Mouse (Mus musculus) spleen, embryonic (tissue): ENCODE results near the gene Prdm16.

Experiments used
- CTCF ChIA-PET: fragments of 350-600 bp; sonication (Branson Sonifier 250); formaldehyde crosslinking; loops from one replicate; lab custom pipeline; 2022; lab: Charles Lee

Prdm16 gene

GRCm38 (mm10) chr4:154639591-154640442, 3.1 kb upstream of the Prdm16 start:
- CTCF ChIA-PET: no interaction called here

GRCm38 (mm10) chr4:154639126-154639525, 2.5 kb upstream of the Prdm16 start:
- CTCF ChIA-PET: no interaction called here

- CTCF ChIA-PET: no interaction called here
These were observed 1.7 kb upstream of the Prdm16 start for GRCm38 (mm10) chr4:154638320-154638886.

GRCm38 (mm10) chr4:154637468-154638319, 1.0 kb upstream of the Prdm16 start:
- CTCF ChIA-PET: no interaction called here

GRCm38 (mm10) chr4:154636053-154636433, 630 bp downstream of the Prdm16 start:
- CTCF ChIA-PET: no interaction called here

- CTCF ChIA-PET: no interaction called here
These were observed 1.2 kb downstream of the Prdm16 start for GRCm38 (mm10) chr4:154635241-154636052.

DNA sequence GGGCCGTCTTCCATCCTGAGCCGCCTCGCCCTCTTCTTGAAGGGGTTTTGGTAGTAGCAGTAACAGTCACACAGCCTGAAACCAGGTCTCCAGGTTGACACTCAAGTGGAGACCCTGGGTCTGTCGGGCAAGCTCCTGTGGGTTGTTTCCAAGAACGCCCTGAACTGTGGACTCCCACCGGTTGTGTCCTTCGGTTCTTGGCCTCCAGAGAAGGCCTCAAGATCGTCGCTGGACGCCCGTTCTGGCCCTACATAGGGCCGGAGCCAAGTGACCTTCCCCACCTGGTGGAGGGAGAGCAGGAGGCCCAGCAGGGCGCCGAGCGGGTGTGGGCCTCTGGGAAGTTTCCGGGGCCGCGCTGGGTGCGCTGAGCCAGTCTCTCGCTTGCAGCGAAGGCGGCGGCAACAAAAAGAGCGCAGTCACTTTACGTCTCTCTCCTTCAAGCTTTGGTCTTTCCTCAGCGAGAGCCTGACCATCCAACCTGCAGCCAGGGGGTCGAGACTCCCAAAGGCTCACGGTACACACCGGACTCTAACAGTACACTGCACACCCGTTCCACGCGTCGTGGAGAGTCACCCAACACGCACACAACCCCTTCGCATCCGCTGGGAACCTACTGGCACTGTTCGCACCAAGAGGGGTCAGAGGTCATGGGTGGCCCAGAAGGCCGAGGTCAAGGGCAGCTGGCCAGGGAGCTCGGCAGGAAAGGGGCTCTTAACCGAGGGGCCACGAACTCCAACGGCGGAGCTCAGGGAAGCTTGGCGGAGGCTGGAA, 2.0 kb downstream of the Prdm16 start:
- CTCF ChIA-PET: no interaction called here

DNA sequence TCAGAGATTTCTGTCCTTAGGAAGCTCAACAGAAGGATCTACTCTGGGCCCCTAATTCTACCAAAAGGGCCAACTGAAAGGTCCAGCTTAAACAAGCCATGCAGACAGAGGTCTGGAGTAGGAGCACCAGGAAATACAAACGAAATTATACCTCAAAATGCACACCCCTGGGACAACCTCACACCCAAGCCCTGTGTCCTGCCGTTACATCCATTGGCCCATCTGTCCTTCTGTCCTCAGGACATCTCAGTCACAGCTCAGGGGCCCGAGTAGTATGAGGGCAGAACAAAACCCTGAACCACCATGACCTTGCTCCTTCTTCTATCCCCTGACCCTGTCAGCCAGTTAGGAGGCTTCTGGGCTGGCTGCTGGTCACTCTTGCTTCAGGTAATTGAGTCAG, 2.7 kb downstream of the Prdm16 start:
- CTCF ChIA-PET: interaction anchor here (0.6 kb wide), 1 partner anchor 90 kb away, joined by 4 read pairs; no protein-coding TSS in a partner anchor

GRCm38 (mm10) chr4:154632800-154633764, 3.6 kb downstream of the Prdm16 start:
- CTCF ChIA-PET: interaction anchor here (0.6 kb wide), 1 partner anchor 90 kb away, joined by 4 read pairs; no protein-coding TSS in a partner anchor

DNA sequence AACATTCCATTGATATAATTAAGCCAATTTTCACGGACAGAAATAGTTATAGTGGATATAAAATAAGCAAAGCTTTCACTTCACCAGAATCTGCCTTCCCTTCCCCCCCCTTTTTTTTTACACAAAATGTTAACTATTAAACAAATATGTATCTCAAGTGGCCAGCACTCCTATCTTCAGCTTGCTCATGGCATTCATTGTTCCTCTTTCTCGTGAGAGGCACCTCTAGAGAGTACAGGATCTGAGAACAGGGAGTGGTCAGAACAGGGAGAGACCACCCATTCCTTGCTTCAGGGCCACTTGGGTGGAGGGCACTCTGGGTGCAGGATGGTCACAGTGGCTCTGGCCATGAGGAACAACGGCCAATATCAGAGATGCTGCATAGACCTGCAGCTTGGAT, 5.9 kb downstream of the Prdm16 start:
- CTCF ChIA-PET: no interaction called here

GRCm38 (mm10) chr4:154627419-154628142, 9.1 kb downstream of the Prdm16 start:
- CTCF ChIA-PET: no interaction called here

DNA sequence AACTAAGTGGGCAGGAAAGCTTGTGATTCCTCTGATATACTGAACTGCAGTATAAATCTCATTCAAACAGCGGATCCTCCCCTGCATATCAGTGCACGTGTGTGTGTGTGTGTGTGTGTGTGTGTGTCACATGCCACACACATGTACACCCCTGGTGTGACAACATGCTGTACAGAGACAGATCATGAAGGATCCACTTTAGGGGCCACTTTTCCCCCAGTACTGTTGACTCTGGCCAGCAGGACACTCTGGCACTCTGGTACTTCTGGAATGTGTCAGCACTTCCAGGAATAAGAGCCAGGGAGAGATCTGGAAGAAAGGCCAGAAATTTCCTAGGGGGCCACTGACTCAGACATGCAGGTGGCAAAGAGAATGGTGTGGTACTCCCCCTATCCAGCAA, 10.4 kb downstream of the Prdm16 start:
- CTCF ChIA-PET: no interaction called here

GRCm38 (mm10) chr4:154625710-154626109, 11.0 kb downstream of the Prdm16 start:
- CTCF ChIA-PET: no interaction called here

DNA sequence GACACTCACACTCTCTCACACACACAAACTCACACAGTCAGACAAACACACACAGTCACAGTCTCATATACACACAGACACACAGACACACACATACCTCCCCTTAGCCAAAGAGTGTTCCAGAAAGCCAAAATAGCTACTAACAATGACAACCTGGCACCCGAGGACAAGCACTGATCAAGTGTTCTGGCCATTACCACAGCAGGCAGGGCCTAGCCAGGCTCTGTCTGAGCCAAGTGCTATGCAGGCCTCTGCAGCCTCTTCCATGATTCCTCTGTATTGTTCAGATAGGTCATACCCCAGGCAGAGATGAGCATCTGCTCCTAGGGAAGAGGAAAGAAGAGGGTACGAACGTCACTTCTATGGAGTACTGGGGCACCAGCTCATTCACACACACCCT, 13.4 kb downstream of the Prdm16 start:
- CTCF ChIA-PET: no interaction called here

DNA sequence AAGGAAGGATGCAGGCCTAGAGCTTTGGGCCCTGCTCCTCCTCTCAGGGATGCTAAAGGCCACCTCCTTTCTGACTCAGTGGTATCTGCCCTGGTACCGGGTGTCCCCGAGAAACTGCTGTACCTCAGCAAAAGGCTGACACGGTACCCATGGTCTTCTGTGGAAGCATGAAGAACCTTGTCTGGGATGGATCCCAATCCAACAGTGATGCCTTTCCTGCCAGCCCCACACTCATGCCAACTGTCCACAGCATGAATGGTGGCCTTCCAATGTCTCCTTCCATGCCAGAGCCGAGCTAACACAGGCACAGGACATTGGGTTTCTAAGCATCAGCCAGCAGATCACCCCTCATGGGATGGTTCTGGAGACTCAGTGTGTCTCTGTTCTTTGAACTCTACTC, 14.2 kb downstream of the Prdm16 start:
- CTCF ChIA-PET: no interaction called here

DNA sequence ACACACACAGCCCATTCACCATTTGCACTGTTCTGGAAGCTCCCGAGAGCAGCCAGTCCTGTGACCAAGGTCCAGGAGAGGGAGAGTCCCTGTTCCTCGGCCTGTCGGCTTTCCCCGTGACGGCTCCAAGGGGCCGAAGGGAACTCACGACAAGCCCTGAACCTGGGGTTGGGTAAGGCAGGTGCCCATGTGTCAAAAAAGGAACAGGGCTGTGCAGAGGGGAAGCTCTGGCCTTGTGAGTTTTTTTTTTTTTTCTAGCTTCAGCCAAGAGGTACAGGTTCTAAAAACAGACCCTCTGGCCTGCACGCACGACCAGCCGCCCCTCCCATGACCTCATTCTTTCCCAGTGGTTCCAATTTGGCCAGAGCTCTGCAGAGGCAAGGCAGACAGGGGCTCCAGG, 25.5 kb downstream of the Prdm16 start:
- CTCF ChIA-PET: no interaction called here

GRCm38 (mm10) chr4:154607724-154608123, 28.9 kb downstream of the Prdm16 start:
- CTCF ChIA-PET: no interaction called here

DNA sequence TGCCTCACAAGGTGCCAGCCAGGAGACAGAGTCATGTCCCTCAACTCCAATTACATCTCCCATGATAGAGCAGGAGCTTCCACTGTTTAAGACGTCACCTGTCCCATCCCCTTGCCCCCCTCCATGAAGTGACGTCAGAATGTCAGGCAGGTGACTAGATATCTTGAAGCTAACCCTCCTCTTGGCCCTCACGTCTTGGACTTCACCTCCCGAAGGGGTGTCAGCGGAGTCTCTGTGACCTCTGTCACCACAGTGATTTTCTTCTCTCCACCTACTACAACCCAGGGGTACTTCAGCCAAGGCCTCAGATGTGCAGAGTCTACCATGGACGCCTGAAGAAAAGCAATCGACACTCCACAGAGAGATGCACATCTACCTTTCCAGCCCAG, 32.2 kb downstream of the Prdm16 start:
- CTCF ChIA-PET: no interaction called here
